Mouse (Mus musculus): ENCODE data around the gene Ube2v1. TPM values are rescaled to one million over a fixed set of nuclear protein-coding genes. Genes with fewer than 3 reads are reported as not detected.

Ube2v1 gene
- polyA plus RNA-seq, 1 experiment from 2014 or later = 310 TPM

- peak within 1 kb of the TSS; percentile 68 for H3K4me3 ChIP-seq
- under 1% methylated on average over 106 of the region's 110 CpGs for WGBS
- H3K27me3 ChIP-seq = peaks cover 15% of the 10 kb centered on the region; the same call in 1 of the 2 replicates
These were observed 29.6 kb upstream of the Ube2v1 start, which contains the start of gene Gm20431 for GRCm38 (mm10) chr2:167661270-167662203. Gm20431 (minus strand) TSS chr2:167661496.

GRCm38 (mm10) chr2:167660611-167660971, 28.7 kb upstream of the Ube2v1 start:
- H3K4me3 ChIP-seq = peak overlapping the region; percentile 68
- H3K4me1 ChIP-seq (replicated peaks) = peaks cover 47% of the 10 kb centered on the region
- WGBS = under 1% methylated on average over 12 of the region's 12 CpGs
- no peak for ATAC-seq (ENCODE audit: low FRiP score)
- peaks cover 15% of the 10 kb centered on the region; the same call in 1 of the 2 replicates for H3K27me3 ChIP-seq
- H3K27ac ChIP-seq = peak overlapping the region; percentile 62; the same call in 1 of the 2 replicates
- H3K9me3 ChIP-seq = no peaks in the 10 kb centered on the region
- H3K9ac ChIP-seq = peak overlapping the region; percentile 93
- peak overlapping the region; percentile 92 for H3K4me2 ChIP-seq
- no peaks in the 10 kb centered on the region for H3K36me3 ChIP-seq

More at GRCm38 (mm10) chr2:167661270-167662203, 29.6 kb upstream of the Ube2v1 start, which contains the start of gene Gm20431:
- Histone ChIP-seq H3K36me3 (no peaks in the 10 kb centered on the region), H3K9ac (peak within 1 kb of the TSS; percentile 93), H3K27ac (peak within 1 kb of the TSS; percentile 74), H3K4me2 (peak within 1 kb of the TSS; percentile 92), H3K9me3 (no peaks in the 10 kb centered on the region), H3K4me1 (replicated peaks) (peaks cover 45% of the 10 kb centered on the region)
- ATAC-seq (ENCODE audit: low FRiP score) = peak; percentile 95

GRCm38 (mm10) chr2:167659847-167660610, 28.1 kb upstream of the Ube2v1 start:
- no peak overlapping the region for H3K27ac ChIP-seq
- no peaks in the 10 kb centered on the region for H3K9me3 ChIP-seq
- ATAC-seq (ENCODE audit: low FRiP score) = no peak
- peak overlapping the region; percentile 92 for H3K4me2 ChIP-seq
- H3K27me3 ChIP-seq = peaks cover 15% of the 10 kb centered on the region; the same call in 1 of the 2 replicates
- H3K4me3 ChIP-seq = peak overlapping the region; percentile 68
- H3K36me3 ChIP-seq = 0 out of 2 replicates have a peak, but pooled peaks cover 2% of the 10 kb centered on the region
- peaks cover 47% of the 10 kb centered on the region for H3K4me1 ChIP-seq (replicated peaks)
- 20% methylated on average over 13 of the region's 13 CpGs for WGBS
- H3K9ac ChIP-seq = peak overlapping the region; percentile 93

GRCm38 (mm10) chr2:167659177-167659846, 27.4 kb upstream of the Ube2v1 start:
- 73% methylated on average over 10 of the region's 10 CpGs for WGBS
- H3K9ac ChIP-seq = peak overlapping the region; percentile 93
- H3K4me1 ChIP-seq (replicated peaks) = peaks cover 47% of the 10 kb centered on the region
- no peak overlapping the region for H3K27ac ChIP-seq
- peaks cover 9% of the 10 kb centered on the region for H3K36me3 ChIP-seq
- H3K4me3 ChIP-seq = peak overlapping the region; percentile 68; the same call in 1 of the 2 replicates
- no peak for ATAC-seq (ENCODE audit: low FRiP score)
- H3K27me3 ChIP-seq = peaks cover 15% of the 10 kb centered on the region; the same call in 1 of the 2 replicates
- no peaks in the 10 kb centered on the region for H3K9me3 ChIP-seq
- peak overlapping the region; percentile 92 for H3K4me2 ChIP-seq

GRCm38 (mm10) chr2:167658712-167659111, 26.8 kb upstream of the Ube2v1 start:
- peak overlapping the region; percentile 93 for H3K9ac ChIP-seq
- no peak for ATAC-seq (ENCODE audit: low FRiP score)

GRCm38 (mm10) chr2:167657973-167658372, 26.1 kb upstream of the Ube2v1 start:
- peaks cover 9% of the 10 kb centered on the region; the same call in 1 of the 2 replicates for H3K27me3 ChIP-seq
- H3K4me3 ChIP-seq = no peak overlapping the region
- no peaks in the 10 kb centered on the region for H3K9me3 ChIP-seq
- peaks cover 47% of the 10 kb centered on the region for H3K4me1 ChIP-seq (replicated peaks)
- 93% methylated on average over 4 of the region's 4 CpGs for WGBS
- no peak for ATAC-seq (ENCODE audit: low FRiP score)
- H3K9ac ChIP-seq = no peak overlapping the region
- H3K4me2 ChIP-seq = no peak overlapping the region
- no peak overlapping the region for H3K27ac ChIP-seq
- H3K36me3 ChIP-seq = peaks cover 22% of the 10 kb centered on the region

More at GRCm38 (mm10) chr2:167658712-167659111, 26.8 kb upstream of the Ube2v1 start:
- WGBS = 81% methylated on average over 11 of the region's 11 CpGs
- Histone ChIP-seq H3K4me1 (replicated peaks) (peaks cover 47% of the 10 kb centered on the region), H3K9me3 (no peaks in the 10 kb centered on the region), H3K27me3 (peaks cover 15% of the 10 kb centered on the region; the same call in 1 of the 2 replicates), H3K27ac (no peak overlapping the region), H3K4me2 (peak overlapping the region; percentile 92; the same call in 1 of the 2 replicates), H3K4me3 (no peak overlapping the region), H3K36me3 (peaks cover 15% of the 10 kb centered on the region)

- Histone ChIP-seq H3K27ac (no peak overlapping the region), H3K4me1 (replicated peaks) (peaks cover 41% of the 10 kb centered on the region), H3K36me3 (peaks cover 29% of the 10 kb centered on the region), H3K4me3 (no peak overlapping the region), H3K9ac (peak overlapping the region; percentile 39; the same call in 1 of the 2 replicates), H3K4me2 (no peak overlapping the region), H3K27me3 (no peaks in the 10 kb centered on the region), H3K9me3 (no peaks in the 10 kb centered on the region)
- WGBS = 85% methylated on average over 16 of the region's 16 CpGs
- ATAC-seq (ENCODE audit: low FRiP score) = no peak
These were observed 25.0 kb upstream of the Ube2v1 start for GRCm38 (mm10) chr2:167656629-167657478.

- Histone ChIP-seq H3K27ac (no peak overlapping the region), H3K27me3 (no peaks in the 10 kb centered on the region), H3K4me2 (no peak overlapping the region), H3K36me3 (peaks cover 39% of the 10 kb centered on the region), H3K9me3 (no peaks in the 10 kb centered on the region), H3K4me3 (no peak overlapping the region), H3K9ac (no peak overlapping the region), H3K4me1 (replicated peaks) (peaks cover 30% of the 10 kb centered on the region)
- 86% methylated on average over 10 of the region's 10 CpGs for WGBS
- no peak for ATAC-seq (ENCODE audit: low FRiP score)
These were observed 23.2 kb upstream of the Ube2v1 start for GRCm38 (mm10) chr2:167654911-167655600.

- H3K27ac ChIP-seq = no peak overlapping the region
- H3K27me3 ChIP-seq = no peaks in the 10 kb centered on the region
- no peak for ATAC-seq (ENCODE audit: low FRiP score)
- H3K4me3 ChIP-seq = no peak overlapping the region
- no peak overlapping the region for H3K9ac ChIP-seq
- H3K4me1 ChIP-seq (replicated peaks) = peaks cover 7% of the 10 kb centered on the region; the same call in 1 of the 2 replicates
- peaks cover 59% of the 10 kb centered on the region for H3K36me3 ChIP-seq
- H3K9me3 ChIP-seq = no peaks in the 10 kb centered on the region
- WGBS = 91% methylated on average over 7 of the region's 7 CpGs
- H3K4me2 ChIP-seq = no peak overlapping the region
These were observed 20.8 kb upstream of the Ube2v1 start for GRCm38 (mm10) chr2:167652694-167653093.

GRCm38 (mm10) chr2:167651622-167652021, 19.7 kb upstream of the Ube2v1 start:
- Histone ChIP-seq H3K36me3 (peaks cover 61% of the 10 kb centered on the region), H3K27me3 (no peaks in the 10 kb centered on the region), H3K4me2 (no peak overlapping the region), H3K4me1 (replicated peaks) (peaks cover 3% of the 10 kb centered on the region; the same call in 1 of the 2 replicates), H3K4me3 (no peak overlapping the region), H3K9ac (peak overlapping the region; percentile 36; the same call in 1 of the 2 replicates), H3K27ac (no peak overlapping the region), H3K9me3 (no peaks in the 10 kb centered on the region)
- ATAC-seq (ENCODE audit: low FRiP score) = no peak
- 91% methylated on average over 9 of the region's 9 CpGs for WGBS

Data from hindbrain, embryonic 13.5 days (tissue).